Mouse (Mus musculus): ENCODE measurements at regions not wholly inside any gene's neighbourhood (a gene's known extent, or its start where the extent isn't known, plus 50 kb on each side); places are given as distances from the start of the nearest gene placed in this dataset.

- peak; percentile 70 for ATAC-seq (ENCODE audit: low read depth)
- Histone ChIP-seq H3K4me1 (ENCODE audit: control insufficient read depth, insufficient read depth, low read length) (peaks cover 14% of the 10 kb centered on the region; the same call in 1 of the 2 replicates), H3K27ac (replicated peaks; ENCODE audit: low read depth, low read length) (no peak overlapping the region), H3K36me3 (ENCODE audit: control insufficient read depth, insufficient read depth, low read length) (no peaks in the 10 kb centered on the region), H3K9me3 (ENCODE audit: control insufficient read depth, low read length) (no peaks in the 10 kb centered on the region), H3K9ac (ENCODE audit: low read depth, low read length) (no peak overlapping the region), H3K4me3 (ENCODE audit: low read depth, low read length) (no peak overlapping the region), H3K4me2 (ENCODE audit: low read depth, low read length) (no peak overlapping the region), H3K27me3 (replicated peaks; ENCODE audit: control insufficient read depth, insufficient read depth, low read length) (0 out of 2 replicates have a peak, but pooled peaks cover 3% of the 10 kb centered on the region)
- DNase-seq (ENCODE audit: low spot score) = peak; percentile 75
- 40% methylated on average over 13 of the region's 13 CpGs for WGBS
Observed at GRCm38 (mm10) chr7:129778842-129779421, 187.3 kb downstream of the Wdr11 start.

GRCm38 (mm10) chr7:129779939-129780338, 188.3 kb downstream of the Wdr11 start:
- Histone ChIP-seq H3K9me3 (ENCODE audit: control insufficient read depth, low read length) (no peaks in the 10 kb centered on the region), H3K27ac (replicated peaks; ENCODE audit: low read depth, low read length) (no peak overlapping the region), H3K4me3 (ENCODE audit: low read depth, low read length) (no peak overlapping the region), H3K9ac (ENCODE audit: low read depth, low read length) (no peak overlapping the region), H3K4me1 (ENCODE audit: control insufficient read depth, insufficient read depth, low read length) (peaks cover 8% of the 10 kb centered on the region; the same call in 1 of the 2 replicates), H3K4me2 (ENCODE audit: low read depth, low read length) (no peak overlapping the region), H3K36me3 (ENCODE audit: control insufficient read depth, insufficient read depth, low read length) (no peaks in the 10 kb centered on the region), H3K27me3 (replicated peaks; ENCODE audit: control insufficient read depth, insufficient read depth, low read length) (0 out of 2 replicates have a peak, but pooled peaks cover 3% of the 10 kb centered on the region)
- ATAC-seq (ENCODE audit: low read depth) (no peak), DNase-seq (ENCODE audit: low spot score) (no peak)
- WGBS = 70% methylated on average over 6 of the region's 6 CpGs

GRCm38 (mm10) chr7:129781756-129782155, 190.1 kb downstream of the Wdr11 start:
- H3K4me1 ChIP-seq (ENCODE audit: control insufficient read depth, insufficient read depth, low read length) = peaks cover 7% of the 10 kb centered on the region; the same call in 1 of the 2 replicates
- WGBS = 61% methylated on average over 3 of the region's 3 CpGs
- no peak overlapping the region for H3K27ac ChIP-seq (replicated peaks; ENCODE audit: low read depth, low read length)
- no peak overlapping the region for H3K4me3 ChIP-seq (ENCODE audit: low read depth, low read length)
- H3K27me3 ChIP-seq (replicated peaks; ENCODE audit: control insufficient read depth, insufficient read depth, low read length) = no peaks in the 10 kb centered on the region
- no peak for ATAC-seq (ENCODE audit: low read depth)
- no peaks in the 10 kb centered on the region for H3K9me3 ChIP-seq (ENCODE audit: control insufficient read depth, low read length)
- no peak overlapping the region for H3K4me2 ChIP-seq (ENCODE audit: low read depth, low read length)
- no peak overlapping the region for H3K9ac ChIP-seq (ENCODE audit: low read depth, low read length)
- H3K36me3 ChIP-seq (ENCODE audit: control insufficient read depth, insufficient read depth, low read length) = no peaks in the 10 kb centered on the region
- no peak for DNase-seq (ENCODE audit: low spot score)

GRCm38 (mm10) chr7:129784966-129785365, 193.3 kb downstream of the Wdr11 start:
- Histone ChIP-seq H3K4me3 (ENCODE audit: low read depth, low read length) (no peak overlapping the region), H3K4me1 (ENCODE audit: control insufficient read depth, insufficient read depth, low read length) (peaks cover 4% of the 10 kb centered on the region; the same call in 1 of the 2 replicates), H3K27me3 (replicated peaks; ENCODE audit: control insufficient read depth, insufficient read depth, low read length) (no peaks in the 10 kb centered on the region), H3K9ac (ENCODE audit: low read depth, low read length) (no peak overlapping the region), H3K9me3 (ENCODE audit: control insufficient read depth, low read length) (no peaks in the 10 kb centered on the region), H3K27ac (replicated peaks; ENCODE audit: low read depth, low read length) (no peak overlapping the region), H3K36me3 (ENCODE audit: control insufficient read depth, insufficient read depth, low read length) (no peaks in the 10 kb centered on the region), H3K4me2 (ENCODE audit: low read depth, low read length) (no peak overlapping the region)
- ATAC-seq (ENCODE audit: low read depth) (no peak), DNase-seq (ENCODE audit: low spot score) (no peak)
- 71% methylated on average over 4 of the region's 4 CpGs for WGBS

GRCm38 (mm10) chr7:129787011-129787410, 195.3 kb downstream of the Wdr11 start:
- H3K9me3 ChIP-seq (ENCODE audit: control insufficient read depth, low read length) = no peaks in the 10 kb centered on the region
- peaks cover 6% of the 10 kb centered on the region; the same call in 1 of the 2 replicates for H3K4me1 ChIP-seq (ENCODE audit: control insufficient read depth, insufficient read depth, low read length)
- H3K27me3 ChIP-seq (replicated peaks; ENCODE audit: control insufficient read depth, insufficient read depth, low read length) = no peaks in the 10 kb centered on the region
- H3K36me3 ChIP-seq (ENCODE audit: control insufficient read depth, insufficient read depth, low read length) = no peaks in the 10 kb centered on the region
- no peak overlapping the region for H3K4me2 ChIP-seq (ENCODE audit: low read depth, low read length)
- no peak overlapping the region for H3K9ac ChIP-seq (ENCODE audit: low read depth, low read length)
- ATAC-seq (ENCODE audit: low read depth) (no peak), DNase-seq (ENCODE audit: low spot score) (no peak)
- no peak overlapping the region for H3K4me3 ChIP-seq (ENCODE audit: low read depth, low read length)
- 70% methylated on average over 2 of the region's 2 CpGs for WGBS
- no peak overlapping the region for H3K27ac ChIP-seq (replicated peaks; ENCODE audit: low read depth, low read length)

- no peak overlapping the region for H3K4me2 ChIP-seq (ENCODE audit: low read depth, low read length)
- 85% methylated on average over 2 of the region's 2 CpGs for WGBS
- no peak overlapping the region for H3K4me3 ChIP-seq (ENCODE audit: low read depth, low read length)
- H3K36me3 ChIP-seq (ENCODE audit: control insufficient read depth, insufficient read depth, low read length) = no peaks in the 10 kb centered on the region
- H3K4me1 ChIP-seq (ENCODE audit: control insufficient read depth, insufficient read depth, low read length) = peaks cover 6% of the 10 kb centered on the region; the same call in 1 of the 2 replicates
- no peaks in the 10 kb centered on the region for H3K9me3 ChIP-seq (ENCODE audit: control insufficient read depth, low read length)
- DNase-seq (ENCODE audit: low spot score) (no peak), ATAC-seq (ENCODE audit: low read depth) (no peak)
- H3K9ac ChIP-seq (ENCODE audit: low read depth, low read length) = no peak overlapping the region
- H3K27me3 ChIP-seq (replicated peaks; ENCODE audit: control insufficient read depth, insufficient read depth, low read length) = no peaks in the 10 kb centered on the region
- no peak overlapping the region for H3K27ac ChIP-seq (replicated peaks; ENCODE audit: low read depth, low read length)
Observed at GRCm38 (mm10) chr7:129787736-129788135, 196.1 kb downstream of the Wdr11 start.

GRCm38 (mm10) chr7:129789461-129789860, 197.8 kb downstream of the Wdr11 start:
- H3K27ac ChIP-seq (replicated peaks; ENCODE audit: low read depth, low read length) = no peak overlapping the region
- no peak overlapping the region for H3K4me3 ChIP-seq (ENCODE audit: low read depth, low read length)
- H3K9ac ChIP-seq (ENCODE audit: low read depth, low read length) = no peak overlapping the region
- H3K4me2 ChIP-seq (ENCODE audit: low read depth, low read length) = no peak overlapping the region
- peaks cover 12% of the 10 kb centered on the region; the same call in 1 of the 2 replicates for H3K4me1 ChIP-seq (ENCODE audit: control insufficient read depth, insufficient read depth, low read length)
- DNase-seq (ENCODE audit: low spot score) = no peak
- 0 out of 2 replicates have a peak, but pooled peaks have one; percentile 26 for ATAC-seq (ENCODE audit: low read depth)
- no peaks in the 10 kb centered on the region for H3K36me3 ChIP-seq (ENCODE audit: control insufficient read depth, insufficient read depth, low read length)
- WGBS = 49% methylated on average over 6 of the region's 6 CpGs
- no peaks in the 10 kb centered on the region for H3K27me3 ChIP-seq (replicated peaks; ENCODE audit: control insufficient read depth, insufficient read depth, low read length)
- H3K9me3 ChIP-seq (ENCODE audit: control insufficient read depth, low read length) = no peaks in the 10 kb centered on the region

- no peak overlapping the region for H3K27ac ChIP-seq (replicated peaks; ENCODE audit: low read depth, low read length)
- no peak overlapping the region for H3K4me3 ChIP-seq (ENCODE audit: low read depth, low read length)
- ATAC-seq (ENCODE audit: low read depth) = no peak
- H3K4me1 ChIP-seq (ENCODE audit: control insufficient read depth, insufficient read depth, low read length) = peaks cover 12% of the 10 kb centered on the region; the same call in 1 of the 2 replicates
- no peak overlapping the region for H3K4me2 ChIP-seq (ENCODE audit: low read depth, low read length)
- no peak overlapping the region for H3K9ac ChIP-seq (ENCODE audit: low read depth, low read length)
- H3K27me3 ChIP-seq (replicated peaks; ENCODE audit: control insufficient read depth, insufficient read depth, low read length) = no peaks in the 10 kb centered on the region
- WGBS = 63% methylated on average over 6 of the region's 6 CpGs
- no peaks in the 10 kb centered on the region for H3K36me3 ChIP-seq (ENCODE audit: control insufficient read depth, insufficient read depth, low read length)
- no peak for DNase-seq (ENCODE audit: low spot score)
- no peaks in the 10 kb centered on the region for H3K9me3 ChIP-seq (ENCODE audit: control insufficient read depth, low read length)
Observed at GRCm38 (mm10) chr7:129790590-129791449, 199.2 kb downstream of the Wdr11 start.
